In genomic region chr2:6743173-6743572, GRCm38 (mm10) we compare ENCODE assay signal across 24 mouse cellular contexts.
A peak's percentile ranks its signal among the peaks of the same experiment; 100 is the strongest.
DNase-seq lines count a peak whose midpoint lies in the region; ATAC-seq lines count a peak whose summit lies in the region.
"Had no signal": no experiment of that assay in that cellular context is flagged by ENCODE, and none has a peak within 500 bp of the region (broad histone marks: within the 10 kb centered on the region; RNA-seq: fewer than 3 reads in every experiment).

No protein-coding gene starts in this region.

- no peaks in the 10 kb centered on the region for H3K4me1 ChIP-seq in intestine, embryonic 16.5 days (ENCODE audit: control insufficient read depth, insufficient read depth, low read length)
- H3K4me1 ChIP-seq: embryonic facial prominence, embryonic 10.5 days; embryonic facial prominence, embryonic 12.5 days had no signal

- 71% methylated on average over 2 of the region's 2 CpGs for WGBS in intestine, embryonic 16.5 days

- DNase-seq in A20 (ENCODE audit: low read depth, low spot score): peak; percentile 40
- DNase-seq in CD4-positive, CD25-positive, alpha-beta regulatory T cell, adult 2 months (ENCODE audit: low read depth, low spot score): peak; percentile 14
- no peak for DNase-seq in kidney, postnatal 14 days
- DNase-seq in spleen, postnatal 14 days (ENCODE audit: low spot score in 2 of 2): no peak
- DNase-seq: adrenal gland, adult 8-10 months; adrenal gland, postnatal 14 days; adrenal gland, postnatal 36 days; B cell, adult 2 months; cerebellum, adult 11-12 months; cerebellum, adult 2 months; cerebellum, adult 9-10 months; cerebellum, postnatal 10 days; cerebellum, postnatal 25 days; forebrain, postnatal 0 days had no signal

- no peak overlapping the region for H3K4me2 ChIP-seq in intestine, embryonic 16.5 days (ENCODE audit: low read depth, low read length)
- H3K4me2 ChIP-seq: embryonic facial prominence, embryonic 12.5 days; forebrain, embryonic 13.5 days; forebrain, embryonic 15.5 days had no signal

- no peak overlapping the region for H3K9ac ChIP-seq in intestine, embryonic 16.5 days (ENCODE audit: low read depth, low read length)
- H3K9ac ChIP-seq: embryonic facial prominence, embryonic 12.5 days; forebrain, embryonic 13.5 days; forebrain, embryonic 15.5 days; forebrain, postnatal 0 days had no signal

- no peaks in the 10 kb centered on the region for H3K27me3 ChIP-seq in intestine, embryonic 16.5 days (replicated peaks; ENCODE audit: control insufficient read depth, insufficient read depth, low read length)
- H3K27me3 ChIP-seq: CH12.LX; embryonic facial prominence, embryonic 12.5 days; forebrain, embryonic 13.5 days; forebrain, embryonic 15.5 days; Patski had no signal

- H3K4me3 ChIP-seq in intestine, embryonic 16.5 days (ENCODE audit: low read length): no peak overlapping the region
- H3K4me3 ChIP-seq: embryonic facial prominence, embryonic 10.5 days; embryonic facial prominence, embryonic 12.5 days; forebrain, embryonic 13.5 days; forebrain, embryonic 15.5 days had no signal

- no peaks in the 10 kb centered on the region for H3K9me3 ChIP-seq in intestine, embryonic 16.5 days (ENCODE audit: control insufficient read depth, low read length)
- H3K9me3 ChIP-seq: embryonic facial prominence, embryonic 10.5 days; embryonic facial prominence, embryonic 12.5 days; forebrain, embryonic 13.5 days; forebrain, embryonic 15.5 days; G1E had no signal

- H3K36me3 ChIP-seq in intestine, embryonic 16.5 days (ENCODE audit: control insufficient read depth, insufficient read depth, low read length): no peaks in the 10 kb centered on the region
- H3K36me3 ChIP-seq: embryonic facial prominence, embryonic 10.5 days; embryonic facial prominence, embryonic 12.5 days; forebrain, embryonic 15.5 days; G1E had no signal

- H3K27ac ChIP-seq in intestine, embryonic 16.5 days (ENCODE audit: low read length): no peak overlapping the region
- H3K27ac ChIP-seq: embryonic facial prominence, embryonic 10.5 days; embryonic facial prominence, embryonic 12.5 days; forebrain, embryonic 13.5 days; forebrain, embryonic 15.5 days had no signal

- ATAC-seq in inflammation-experienced regulatory T-cells, adult 6 months: peak; percentile 58
- no peak for ATAC-seq in intestine, embryonic 16.5 days
- ATAC-seq: activated CD4-positive, CD25-positive, alpha-beta regulatory T cell, adult 4 months; forebrain, embryonic 13.5 days; forebrain, embryonic 15.5 days; forebrain, postnatal 0 days; Patski had no signal

Comparison
In these comparisons a context has a peak if more than half of its experiments do, and no peak if none do; other contexts are left out.
1. DNase-seq: peak in A20 (single experiment) and CD4-positive, CD25-positive, alpha-beta regulatory T cell, adult 2 months (single experiment); none in kidney, postnatal 14 days (single experiment) and spleen, postnatal 14 days (0 of 2).